16 mouse cellular contexts compared by ENCODE assay signal in genomic region chr9:110803294-110803693, GRCm38 (mm10). TPM values are rescaled to one million over a fixed set of nuclear protein-coding genes. Genes with fewer than 3 reads are reported as not detected.
DNase-seq lines count a peak whose midpoint lies in the region.
"Had no signal": no experiment of that assay in that cellular context is flagged by ENCODE, and none has a peak within 500 bp of the region (broad histone marks: within the 10 kb centered on the region; RNA-seq: fewer than 3 reads in every experiment).

No protein-coding gene starts in this region.

- peak; percentile 49 for DNase-seq in 416B (ENCODE audit: low read depth)
- DNase-seq in Muller cell, postnatal 12 days (ENCODE audit: inconsistent ontology term): peak; percentile 9
- DNase-seq in induced T-regulatory cell, adult 2 months (ENCODE audit: low read depth): peak; percentile 48
- DNase-seq in natural killer cell, adult 2 months (ENCODE audit: low spot score in 2 of 2): peak; percentile 26 to 63
- no peak for DNase-seq in ovary, adult 18-20 months (ENCODE audit: low spot score)
- no peak for DNase-seq in layer of hippocampus, postnatal 36 days
- DNase-seq in left cerebral cortex, adult 18-20 months (ENCODE audit: low spot score in 2 of 2): no peak
- DNase-seq: adrenal gland, postnatal 14 days; cerebellum, adult 18-20 months; cerebellum, adult 9-11 months; embryo, embryonic 11 days; gastrocnemius, postnatal 10 days; heart, postnatal 36 days had no signal

RNA-seq across cellular contexts. Expression of gene Prss42, which starts 5.3 kb away (rescaled TPM):
- total RNA-seq in layer of hippocampus, postnatal 36 days (2021): not detected
- total RNA-seq in left cerebral cortex, adult 18-20 months (2021): not detected
- total RNA-seq: adrenal gland, adult 18-20 months; adrenal gland, postnatal 14 days; gastrocnemius, postnatal 10 days; gastrocnemius, postnatal 4 days; heart, adult 8-10 months; heart, postnatal 36 days had no signal

RNA-seq across cellular contexts. Expression of gene Prss44, which starts 10.5 kb away (rescaled TPM):
- not detected for total RNA-seq in layer of hippocampus, postnatal 36 days (2021)
- total RNA-seq in left cerebral cortex, adult 18-20 months (2021): not detected
- total RNA-seq: adrenal gland, adult 18-20 months; adrenal gland, postnatal 14 days; gastrocnemius, postnatal 10 days; gastrocnemius, postnatal 4 days; heart, adult 8-10 months; heart, postnatal 36 days had no signal

RNA-seq across cellular contexts. Expression of gene Prss43, which starts 23.2 kb away (rescaled TPM):
- not detected for total RNA-seq in layer of hippocampus, postnatal 36 days (2021)
- under 1 TPM in 1 of 2 experiments, not detected in 1; 0.28 TPM for total RNA-seq in left cerebral cortex, adult 18-20 months (2021)
- total RNA-seq: adrenal gland, adult 18-20 months; adrenal gland, postnatal 14 days; gastrocnemius, postnatal 10 days; gastrocnemius, postnatal 4 days; heart, adult 8-10 months; heart, postnatal 36 days had no signal

RNA-seq across cellular contexts. Expression of gene Prss45, which starts 31.1 kb away (rescaled TPM):
- under 1 TPM in 1 of 2 experiments, not detected in 1; 0.63 TPM for total RNA-seq in layer of hippocampus, postnatal 36 days (2021)
- total RNA-seq in left cerebral cortex, adult 18-20 months (2021): under 1 TPM; 0.47 to 0.60 TPM
- total RNA-seq: adrenal gland, adult 18-20 months; adrenal gland, postnatal 14 days; gastrocnemius, postnatal 10 days; gastrocnemius, postnatal 4 days; heart, postnatal 36 days had no signal

RNA-seq across cellular contexts. Expression of gene Prss46, which starts 41.0 kb away (rescaled TPM):
- total RNA-seq in layer of hippocampus, postnatal 36 days (2021): not detected
- not detected for total RNA-seq in left cerebral cortex, adult 18-20 months (2021)
- total RNA-seq: adrenal gland, adult 18-20 months; adrenal gland, postnatal 14 days; gastrocnemius, postnatal 4 days; heart, adult 8-10 months; heart, postnatal 36 days had no signal

Comparison
In these comparisons a context has a peak if more than half of its experiments do, and no peak if none do; other contexts are left out.
1. DNase-seq: peak in 416B (single experiment), Muller cell, postnatal 12 days (single experiment), induced T-regulatory cell, adult 2 months (single experiment) and natural killer cell, adult 2 months (2 of 2); none in ovary, adult 18-20 months (single experiment), layer of hippocampus, postnatal 36 days (0 of 2) and left cerebral cortex, adult 18-20 months (0 of 2).